Mouse (Mus musculus) stomach, embryonic 15.5 days (tissue): ENCODE data around the gene Hgd. TPM values are rescaled to one million over a fixed set of nuclear protein-coding genes. Genes with fewer than 3 reads are reported as not detected.

Source experiments
- ATAC-seq: fragments of 200-750 bp; cut with Nextera tagmentation; 2 replicates; pipeline ENCODE4 v1.8.0; 2017; ENCODE audit warnings: low read depth, moderate number of reproducible peaks, moderate TSS enrichment; ENCODE audit not compliant: insufficient read depth, low FRiP score
- H3K27ac ChIP-seq: fragments of 300-500 bp; sonication (generic); 2 replicates; pipeline ENCODE4 v1.5.1; 2015; ENCODE audit warnings: mild to moderate bottlenecking, inconsistent platforms
- H3K27me3 ChIP-seq: fragments of 300-500 bp; sonication (generic); replicated peaks from 2 replicates; pipeline ENCODE4 v1.6.1; 2015; ENCODE audit warnings: inconsistent platforms
- H3K36me3 ChIP-seq: fragments of 300-500 bp; sonication (generic); 2 replicates; pipeline ENCODE4 v1.6.1; 2015; ENCODE audit warnings: inconsistent platforms
- H3K4me1 ChIP-seq: fragments of 300-500 bp; sonication (generic); 2 replicates; pipeline ENCODE4 v1.6.1; 2015; ENCODE audit warnings: inconsistent platforms
- H3K4me2 ChIP-seq: fragments of 300-500 bp; sonication (generic); 2 replicates; pipeline ENCODE4 v1.6.1; 2015; ENCODE audit warnings: mild to moderate bottlenecking, inconsistent platforms
- H3K4me3 ChIP-seq: fragments of 300-500 bp; sonication (generic); replicated peaks from 2 replicates; pipeline ENCODE4 v1.5.1; 2015; ENCODE audit warnings: inconsistent platforms
- H3K9ac ChIP-seq: fragments of 300-500 bp; sonication (generic); 2 replicates; pipeline ENCODE4 v1.6.1; 2015; ENCODE audit warnings: inconsistent platforms
- H3K9me3 ChIP-seq: fragments of 300-500 bp; sonication (generic); 2 replicates; pipeline ENCODE4 v1.6.1; 2016; ENCODE audit warnings: inconsistent platforms
- WGBS: fragments of 180-500 bp; shearing (Covaris S2); methylation state at CpG from one replicate; pipeline ENCODE4 v1.1.7; 2015; 5-methylcytosine and 5-hydroxymethylcytosine counted together
- polyA plus RNA-seq: library from polyadenylated mRNA; unstranded; fragments of >200 nt; fragmentation: Nextera tagmentation; extraction: Ambion mirVana; gene quantifications from 2 replicates; pipeline ENCODE4 v1.2.1, GENCODE M21; 2015

Gene Hgd
- polyA plus RNA-seq, 1 experiment from 2014 or later, result 3.4 TPM

GRCm38 (mm10) chr16:37562961-37563360 is 17.0 kb upstream of the Hgd start:
- ATAC-seq, result no peak
- Histone ChIP-seq H3K4me1 (no peaks in the 10 kb centered on the region), H3K27me3 (no peaks in the 10 kb centered on the region), H3K9ac (no peak overlapping the region), H3K36me3 (no peaks in the 10 kb centered on the region), H3K4me3 (no peak overlapping the region), H3K4me2 (no peak overlapping the region), H3K27ac (no peak overlapping the region), H3K9me3 (no peaks in the 10 kb centered on the region)
- 89% methylated on average over 5 of the region's 5 CpGs for WGBS

- no peak overlapping the region for H3K4me3 ChIP-seq
- no peak overlapping the region for H3K27ac ChIP-seq
- H3K4me1 ChIP-seq, result no peaks in the 10 kb centered on the region
- no peak for ATAC-seq
- no peaks in the 10 kb centered on the region for H3K36me3 ChIP-seq
- WGBS, result 54% methylated on average over 1 of the region's 1 CpGs
- H3K9me3 ChIP-seq, result no peaks in the 10 kb centered on the region
- no peak overlapping the region for H3K9ac ChIP-seq
- H3K4me2 ChIP-seq, result no peak overlapping the region
- no peaks in the 10 kb centered on the region for H3K27me3 ChIP-seq
These were observed 14.8 kb upstream of the Hgd start for GRCm38 (mm10) chr16:37565117-37565516.

GRCm38 (mm10) chr16:37566107-37566506 is 13.8 kb upstream of the Hgd start:
- H3K4me2 ChIP-seq, result no peak overlapping the region
- H3K27me3 ChIP-seq, result no peaks in the 10 kb centered on the region
- H3K9me3 ChIP-seq, result no peaks in the 10 kb centered on the region
- H3K27ac ChIP-seq, result no peak overlapping the region
- H3K4me3 ChIP-seq, result no peak overlapping the region
- no peak for ATAC-seq
- H3K9ac ChIP-seq, result no peak overlapping the region
- WGBS, result 69% methylated on average over 6 of the region's 6 CpGs
- no peaks in the 10 kb centered on the region for H3K36me3 ChIP-seq
- H3K4me1 ChIP-seq, result no peaks in the 10 kb centered on the region

- Histone ChIP-seq H3K9me3 (no peaks in the 10 kb centered on the region), H3K4me2 (no peak overlapping the region), H3K4me3 (no peak overlapping the region), H3K36me3 (no peaks in the 10 kb centered on the region), H3K9ac (no peak overlapping the region), H3K27me3 (no peaks in the 10 kb centered on the region), H3K4me1 (no peaks in the 10 kb centered on the region), H3K27ac (no peak overlapping the region)
- ATAC-seq, result no peak
- 83% methylated on average over 12 of the region's 12 CpGs for WGBS
These were observed 12.6 kb upstream of the Hgd start for GRCm38 (mm10) chr16:37567113-37568050.

- ATAC-seq, result no peak
- no peak overlapping the region for H3K27ac ChIP-seq
- 72% methylated on average over 3 of the region's 3 CpGs for WGBS
These were observed 8.4 kb upstream of the Hgd start for GRCm38 (mm10) chr16:37571554-37571953.

GRCm38 (mm10) chr16:37572117-37572754 is 7.7 kb upstream of the Hgd start:
- no peaks in the 10 kb centered on the region for H3K9me3 ChIP-seq
- no peaks in the 10 kb centered on the region for H3K36me3 ChIP-seq
- H3K4me1 ChIP-seq, result no peaks in the 10 kb centered on the region
- 87% methylated on average over 12 of the region's 12 CpGs for WGBS
- no peak for ATAC-seq
- H3K4me3 ChIP-seq, result no peak overlapping the region
- no peak overlapping the region for H3K9ac ChIP-seq
- H3K27ac ChIP-seq, result no peak overlapping the region
- no peak overlapping the region for H3K4me2 ChIP-seq
- no peaks in the 10 kb centered on the region for H3K27me3 ChIP-seq

More at GRCm38 (mm10) chr16:37571554-37571953, 8.4 kb upstream of the Hgd start:
- no peaks in the 10 kb centered on the region for H3K27me3 ChIP-seq
- H3K4me2 ChIP-seq, result no peak overlapping the region
- H3K36me3 ChIP-seq, result no peaks in the 10 kb centered on the region
- no peaks in the 10 kb centered on the region for H3K9me3 ChIP-seq
- H3K4me3 ChIP-seq, result no peak overlapping the region
- no peak overlapping the region for H3K9ac ChIP-seq
- no peaks in the 10 kb centered on the region for H3K4me1 ChIP-seq

GRCm38 (mm10) chr16:37573061-37573460 is 6.9 kb upstream of the Hgd start:
- ATAC-seq, result no peak
- no peak overlapping the region for H3K9ac ChIP-seq

GRCm38 (mm10) chr16:37575325-37575724 is 4.6 kb upstream of the Hgd start:
- ATAC-seq, result no peak

More at GRCm38 (mm10) chr16:37573061-37573460, 6.9 kb upstream of the Hgd start:
- Histone ChIP-seq H3K27ac (no peak overlapping the region), H3K4me2 (no peak overlapping the region), H3K4me1 (no peaks in the 10 kb centered on the region), H3K9me3 (no peaks in the 10 kb centered on the region), H3K36me3 (no peaks in the 10 kb centered on the region), H3K4me3 (no peak overlapping the region), H3K27me3 (no peaks in the 10 kb centered on the region)
- WGBS, result 95% methylated on average over 5 of the region's 5 CpGs

GRCm38 (mm10) chr16:37579591-37579990 is 362 bp upstream of the Hgd start:
- 64% methylated on average over 1 of the region's 1 CpGs for WGBS
- H3K9ac ChIP-seq, result no peak overlapping the region
- ATAC-seq, result no peak
- H3K27ac ChIP-seq, result no peak overlapping the region
- 0 out of 2 replicates have a peak, but pooled peaks cover 6% of the 10 kb centered on the region for H3K4me1 ChIP-seq
- H3K36me3 ChIP-seq, result no peaks in the 10 kb centered on the region
- no peaks in the 10 kb centered on the region for H3K27me3 ChIP-seq
- H3K9me3 ChIP-seq, result no peaks in the 10 kb centered on the region
- H3K4me3 ChIP-seq, result no peak overlapping the region
- H3K4me2 ChIP-seq, result no peak overlapping the region

More at GRCm38 (mm10) chr16:37575325-37575724, 4.6 kb upstream of the Hgd start:
- Histone ChIP-seq H3K4me1 (no peaks in the 10 kb centered on the region), H3K27me3 (no peaks in the 10 kb centered on the region), H3K4me2 (no peak overlapping the region), H3K36me3 (no peaks in the 10 kb centered on the region), H3K4me3 (no peak overlapping the region), H3K9me3 (no peaks in the 10 kb centered on the region), H3K9ac (no peak overlapping the region), H3K27ac (no peak overlapping the region)
- WGBS, result 71% methylated on average over 3 of the region's 3 CpGs

GRCm38 (mm10) chr16:37580651-37581050 is 698 bp downstream of the Hgd start:
- 87% methylated on average over 4 of the region's 4 CpGs for WGBS
- Histone ChIP-seq H3K4me2 (no peak overlapping the region), H3K4me1 (0 out of 2 replicates have a peak, but pooled peaks cover 10% of the 10 kb centered on the region), H3K27ac (no peak overlapping the region), H3K9me3 (no peaks in the 10 kb centered on the region), H3K27me3 (no peaks in the 10 kb centered on the region), H3K36me3 (no peaks in the 10 kb centered on the region), H3K9ac (no peak overlapping the region), H3K4me3 (no peak overlapping the region)
- no peak for ATAC-seq

- Histone ChIP-seq H3K4me1 (0 out of 2 replicates have a peak, but pooled peaks cover 10% of the 10 kb centered on the region), H3K4me3 (no peak overlapping the region), H3K9me3 (no peaks in the 10 kb centered on the region), H3K9ac (no peak overlapping the region), H3K27me3 (no peaks in the 10 kb centered on the region), H3K4me2 (no peak overlapping the region), H3K36me3 (no peaks in the 10 kb centered on the region), H3K27ac (no peak overlapping the region)
- ATAC-seq, result no peak
- WGBS, result 85% methylated on average over 3 of the region's 3 CpGs
These were observed 1.9 kb downstream of the Hgd start for GRCm38 (mm10) chr16:37581901-37582300.

- no peak for ATAC-seq
- Histone ChIP-seq H3K9ac (no peak overlapping the region), H3K4me3 (no peak overlapping the region)
These were observed 3.4 kb downstream of the Hgd start for GRCm38 (mm10) chr16:37583306-37583705.

More at GRCm38 (mm10) chr16:37583306-37583705, 3.4 kb downstream of the Hgd start:
- H3K27me3 ChIP-seq, result no peaks in the 10 kb centered on the region
- WGBS, result 97% methylated on average over 3 of the region's 3 CpGs
- H3K27ac ChIP-seq, result no peak overlapping the region
- no peak overlapping the region for H3K4me2 ChIP-seq
- no peaks in the 10 kb centered on the region for H3K9me3 ChIP-seq
- H3K4me1 ChIP-seq, result 0 out of 2 replicates have a peak, but pooled peaks cover 10% of the 10 kb centered on the region
- H3K36me3 ChIP-seq, result no peaks in the 10 kb centered on the region
